Mouse (Mus musculus) neural tube, embryonic 11.5 days (tissue): ENCODE measurements at regions not wholly inside any gene's neighbourhood (a gene's known extent, or its start where the extent isn't known, plus 50 kb on each side); places are given as distances from the start of the nearest gene placed in this dataset.

Experiments
- ATAC-seq: fragments of 200-750 bp; cut with Nextera tagmentation; 2 replicates; pipeline ENCODE4 v1.8.0; 2017; ENCODE audit warnings: moderate number of reproducible peaks, mild to moderate bottlenecking, moderate TSS enrichment, moderate library complexity; ENCODE audit not compliant: insufficient read depth, low FRiP score, low TSS enrichment
- DNase-seq: peaks from one replicate; pipeline ENCODE4 v3.0.0-alpha.2; 2015; ENCODE audit warnings: low spot score
- H3K27ac ChIP-seq: fragments of 300-500 bp; sonication (generic); 2 replicates; pipeline ENCODE4 v1.5.1; 2014; ENCODE audit warnings: low read depth, mild to moderate bottlenecking, low read length
- H3K27me3 ChIP-seq: fragments of 300-500 bp; sonication (generic); 2 replicates; pipeline ENCODE4 v1.6.1; 2014; ENCODE audit warnings: mild to moderate bottlenecking, low read length, mixed read lengths; ENCODE audit not compliant: control insufficient read depth, insufficient read depth
- H3K36me3 ChIP-seq: fragments of 300-500 bp; sonication (generic); 2 replicates; pipeline ENCODE4 v1.6.1; 2014; ENCODE audit warnings: mild to moderate bottlenecking, low read length, moderate library complexity, mixed read lengths; ENCODE audit not compliant: control insufficient read depth, insufficient read depth
- H3K4me1 ChIP-seq: fragments of 300-500 bp; sonication (generic); 2 replicates; pipeline ENCODE4 v1.6.1; 2014; ENCODE audit warnings: low read length, mixed read lengths; ENCODE audit not compliant: control insufficient read depth, insufficient read depth
- H3K4me2 ChIP-seq: fragments of 300-500 bp; sonication (generic); 2 replicates; pipeline ENCODE4 v1.6.1; 2014; ENCODE audit warnings: low read depth, mild to moderate bottlenecking, moderate library complexity
- H3K4me3 ChIP-seq: fragments of 300-500 bp; sonication (generic); 2 replicates; pipeline ENCODE4 v1.5.1; 2014; ENCODE audit warnings: low read depth, low read length
- H3K9ac ChIP-seq: fragments of 300-500 bp; sonication (generic); 2 replicates; pipeline ENCODE4 v1.6.1; 2014; ENCODE audit warnings: mild to moderate bottlenecking, low read length
- H3K9me3 ChIP-seq: fragments of 300-500 bp; sonication (generic); 2 replicates; pipeline ENCODE4 v1.6.1; 2016; ENCODE audit warnings: low read length; ENCODE audit not compliant: control insufficient read depth
- WGBS: fragments of 180-500 bp; shearing (Covaris S2); extraction: QIAGEN DNeasy Blood & Tissue Kit; methylation state at CpG from one replicate; pipeline ENCODE4 v1.1.7; 2014; 5-methylcytosine and 5-hydroxymethylcytosine counted together

- 83% methylated on average over 9 of the region's 16 CpGs for whole genome bisulfite sequencing
- no peak overlapping the region for H3K27ac ChIP-seq
- no peaks in the 10 kb centered on the region for H3K9me3 ChIP-seq
- no peak overlapping the region for H3K4me2 ChIP-seq
- H3K27me3 ChIP-seq, result no peaks in the 10 kb centered on the region
- H3K4me1 ChIP-seq, result no peaks in the 10 kb centered on the region
- DNase-seq (no peak), ATAC-seq (no peak)
- no peak overlapping the region for H3K9ac ChIP-seq
- H3K4me3 ChIP-seq, result no peak overlapping the region
- no peaks in the 10 kb centered on the region for H3K36me3 ChIP-seq
These were observed 52.7 kb upstream of the Trpc4 start for GRCm38 (mm10) chr3:54103098-54103497.

GRCm38 (mm10) chr3:54083634-54084033, 72.2 kb upstream of the Trpc4 start:
- ATAC-seq (no peak), DNase-seq (no peak)
- no peak overlapping the region for H3K9ac ChIP-seq
- no peak overlapping the region for H3K4me2 ChIP-seq
- H3K4me3 ChIP-seq, result no peak overlapping the region
- no peak overlapping the region for H3K27ac ChIP-seq
- no peaks in the 10 kb centered on the region for H3K4me1 ChIP-seq
- WGBS, result 58% methylated on average over 6 of the region's 6 CpGs
- no peaks in the 10 kb centered on the region for H3K36me3 ChIP-seq
- no peaks in the 10 kb centered on the region for H3K9me3 ChIP-seq
- H3K27me3 ChIP-seq, result no peaks in the 10 kb centered on the region

DNA sequence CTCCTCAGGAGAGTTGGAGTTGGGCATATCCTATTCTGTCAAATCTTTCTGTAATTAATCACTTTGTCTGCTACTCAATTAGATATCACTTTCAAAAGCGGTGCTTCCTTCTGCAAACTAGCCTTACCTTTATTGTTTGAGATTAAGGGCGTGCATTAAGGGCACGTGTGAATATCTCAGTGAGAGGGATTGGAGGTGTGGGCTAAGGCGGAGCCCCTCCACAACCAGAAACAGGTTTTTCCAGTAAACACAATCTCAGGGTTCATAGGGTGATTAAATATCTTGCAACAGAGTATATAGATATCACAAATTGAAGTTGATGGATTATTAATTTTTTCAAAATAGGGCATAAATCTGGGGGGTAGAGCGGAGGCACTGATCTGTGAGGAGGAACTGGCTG, 79.4 kb upstream of the Trpc4 start:
- no peaks in the 10 kb centered on the region for H3K27me3 ChIP-seq
- H3K4me1 ChIP-seq, result no peaks in the 10 kb centered on the region
- no peak overlapping the region for H3K4me3 ChIP-seq
- no peak overlapping the region for H3K4me2 ChIP-seq
- WGBS, result 83% methylated on average over 5 of the region's 5 CpGs
- H3K36me3 ChIP-seq, result no peaks in the 10 kb centered on the region
- H3K27ac ChIP-seq, result no peak overlapping the region
- no peak overlapping the region for H3K9ac ChIP-seq
- no peaks in the 10 kb centered on the region for H3K9me3 ChIP-seq
- ATAC-seq, result no peak
- DNase-seq, result no peak

- WGBS, result 84% methylated on average over 1 of the region's 1 CpGs
- H3K27me3 ChIP-seq, result no peaks in the 10 kb centered on the region
- no peaks in the 10 kb centered on the region for H3K4me1 ChIP-seq
- H3K9ac ChIP-seq, result no peak overlapping the region
- H3K27ac ChIP-seq, result no peak overlapping the region
- DNase-seq, result no peak
- no peaks in the 10 kb centered on the region for H3K9me3 ChIP-seq
- H3K36me3 ChIP-seq, result no peaks in the 10 kb centered on the region
- H3K4me3 ChIP-seq, result no peak overlapping the region
- H3K4me2 ChIP-seq, result no peak overlapping the region
- ATAC-seq, result no peak
These were observed 95.2 kb upstream of the Trpc4 start for GRCm38 (mm10) chr3:54060653-54061052.

GRCm38 (mm10) chr3:54054376-54054775, 101.5 kb upstream of the Trpc4 start:
- no peaks in the 10 kb centered on the region for H3K36me3 ChIP-seq
- DNase-seq (no peak), ATAC-seq (no peak)
- H3K4me1 ChIP-seq, result no peaks in the 10 kb centered on the region
- WGBS, result 84% methylated on average over 7 of the region's 7 CpGs
- no peak overlapping the region for H3K9ac ChIP-seq
- no peak overlapping the region for H3K4me3 ChIP-seq
- no peak overlapping the region for H3K27ac ChIP-seq
- no peaks in the 10 kb centered on the region for H3K27me3 ChIP-seq
- H3K9me3 ChIP-seq, result no peaks in the 10 kb centered on the region
- H3K4me2 ChIP-seq, result no peak overlapping the region

DNA sequence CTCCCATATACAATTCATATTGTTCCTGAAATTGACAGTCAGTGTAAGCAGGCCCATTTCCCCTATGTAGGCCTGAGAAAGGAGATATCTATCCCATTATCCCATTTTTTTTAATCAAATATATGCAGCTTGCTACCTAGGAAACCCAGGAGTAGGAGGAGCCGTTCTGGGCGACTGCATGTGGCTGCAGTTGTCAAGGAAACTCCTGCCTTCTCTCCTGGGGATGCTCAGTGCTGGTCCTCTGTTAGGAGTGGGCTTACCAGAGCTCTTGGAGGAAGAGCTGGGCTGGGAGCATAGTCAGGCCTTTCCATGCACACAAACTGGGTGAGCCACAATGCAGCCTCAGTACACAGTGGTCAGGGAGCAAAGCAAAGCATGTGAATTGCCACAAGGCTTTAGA, 106.5 kb upstream of the Trpc4 start:
- DNase-seq (no peak), ATAC-seq (no peak)
- no peak overlapping the region for H3K4me2 ChIP-seq
- no peak overlapping the region for H3K27ac ChIP-seq
- no peaks in the 10 kb centered on the region for H3K9me3 ChIP-seq
- H3K4me1 ChIP-seq, result no peaks in the 10 kb centered on the region
- H3K27me3 ChIP-seq, result no peaks in the 10 kb centered on the region
- no peak overlapping the region for H3K9ac ChIP-seq
- H3K36me3 ChIP-seq, result no peaks in the 10 kb centered on the region
- no peak overlapping the region for H3K4me3 ChIP-seq
- WGBS, result 43% methylated on average over 2 of the region's 2 CpGs

DNA sequence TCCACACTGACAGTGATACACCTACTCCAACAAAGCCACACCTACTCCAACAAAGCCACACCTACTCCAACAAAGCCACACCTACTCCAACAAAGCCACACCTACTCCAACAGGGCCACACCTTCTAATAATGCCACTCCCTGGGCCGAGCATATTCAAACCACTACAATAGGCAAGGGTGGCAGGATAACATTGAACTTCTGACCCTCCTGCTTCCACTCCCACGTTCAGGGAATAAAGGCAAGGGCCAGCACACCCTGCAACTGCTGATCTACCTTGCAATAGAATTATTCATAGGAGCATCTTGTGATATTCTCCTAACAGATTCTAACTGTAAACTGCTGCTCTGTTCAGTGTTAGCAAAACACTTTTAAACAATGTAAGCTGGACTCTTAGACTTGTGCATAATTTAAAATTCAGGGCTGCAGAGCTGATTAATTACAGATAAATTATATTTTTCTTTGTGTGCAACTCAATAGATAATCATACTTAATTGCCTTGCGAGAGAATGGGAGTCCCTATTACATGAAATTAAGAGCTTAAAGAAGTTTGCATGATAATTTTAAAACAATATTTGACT, 107.7 kb upstream of the Trpc4 start:
- no peak overlapping the region for H3K4me2 ChIP-seq
- WGBS, result 63% methylated on average over 3 of the region's 3 CpGs
- H3K27ac ChIP-seq, result no peak overlapping the region
- H3K9ac ChIP-seq, result no peak overlapping the region
- DNase-seq (no peak), ATAC-seq (no peak)
- no peaks in the 10 kb centered on the region for H3K27me3 ChIP-seq
- no peak overlapping the region for H3K4me3 ChIP-seq
- no peaks in the 10 kb centered on the region for H3K36me3 ChIP-seq
- H3K9me3 ChIP-seq, result no peaks in the 10 kb centered on the region
- no peaks in the 10 kb centered on the region for H3K4me1 ChIP-seq

DNA sequence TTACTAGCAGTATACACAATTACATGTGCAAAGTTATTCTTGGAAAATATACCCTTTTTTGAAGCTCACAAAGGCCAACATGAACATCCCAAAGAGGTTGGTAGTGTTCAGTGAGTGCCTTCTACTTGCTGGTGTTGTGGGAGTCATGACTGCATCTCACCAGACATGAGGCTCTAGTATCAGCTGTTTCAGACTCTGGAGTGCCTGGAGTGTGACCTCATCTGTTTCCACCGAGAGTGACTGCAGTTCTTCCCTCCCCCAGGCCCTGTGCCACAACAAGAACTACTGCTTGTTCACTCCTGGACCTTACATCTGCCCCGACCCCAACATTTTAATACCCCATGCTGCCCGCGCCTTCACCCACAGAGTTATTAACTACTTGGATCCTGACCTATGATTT, 128.5 kb upstream of the Trpc4 start:
- Histone ChIP-seq H3K4me3 (no peak overlapping the region), H3K27me3 (no peaks in the 10 kb centered on the region), H3K4me1 (no peaks in the 10 kb centered on the region), H3K36me3 (no peaks in the 10 kb centered on the region), H3K9me3 (no peaks in the 10 kb centered on the region), H3K4me2 (no peak overlapping the region), H3K27ac (no peak overlapping the region), H3K9ac (no peak overlapping the region)
- WGBS, result 78% methylated on average over 4 of the region's 4 CpGs
- no peak for DNase-seq
- no peak for ATAC-seq

DNA sequence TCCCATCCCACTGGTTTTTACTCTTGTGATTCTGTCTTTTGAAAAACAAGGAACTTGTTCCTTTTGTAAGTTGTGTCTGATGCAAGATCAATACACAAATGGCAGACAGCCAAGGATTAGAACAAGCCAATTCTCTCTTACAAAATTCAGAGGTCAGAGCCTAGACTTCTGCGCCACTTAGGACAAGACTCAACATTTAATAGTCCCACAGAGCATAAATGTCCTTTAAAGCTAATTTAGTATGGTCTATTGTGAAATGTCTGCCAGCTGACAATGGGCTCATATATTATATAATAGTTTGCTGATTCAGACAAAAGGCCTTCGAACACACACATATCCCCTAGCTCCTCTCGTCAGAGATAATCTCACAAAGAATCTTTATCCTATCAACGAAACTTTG, 135.6 kb upstream of the Trpc4 start:
- DNase-seq (no peak), ATAC-seq (no peak)
- Histone ChIP-seq H3K36me3 (no peaks in the 10 kb centered on the region), H3K9ac (no peak overlapping the region), H3K27ac (no peak overlapping the region), H3K4me2 (no peak overlapping the region), H3K9me3 (no peaks in the 10 kb centered on the region), H3K4me3 (no peak overlapping the region), H3K4me1 (no peaks in the 10 kb centered on the region), H3K27me3 (no peaks in the 10 kb centered on the region)
- 52% methylated on average over 4 of the region's 4 CpGs for WGBS
